Comparison of ENCODE assay signal across 7 mouse cellular contexts in genomic region chr3:52270511-52270910, GRCm38 (mm10). TPM values are rescaled to one million over a fixed set of nuclear protein-coding genes. Genes with fewer than 3 reads are reported as not detected.
DNase-seq lines count a peak whose midpoint lies in the region; ATAC-seq and TF ChIP-seq lines count a peak whose summit lies in the region.

No protein-coding gene starts in this region.

- no peak overlapping the region for H3K27ac ChIP-seq in lung, embryonic 15.5 days
- H3K27ac ChIP-seq in embryonic facial prominence, embryonic 14.5 days (replicated peaks; ENCODE audit: low read depth, low read length), result no peak overlapping the region
- peak overlapping the region; percentile 97 for H3K27ac ChIP-seq in kidney, postnatal 0 days
- H3K27ac ChIP-seq in olfactory bulb, adult 2 months (ENCODE audit: insufficient read depth, low read depth, low read length), result no peak overlapping the region

- H3K36me3 ChIP-seq in lung, embryonic 15.5 days, result no peaks in the 10 kb centered on the region
- no peaks in the 10 kb centered on the region for H3K36me3 ChIP-seq in embryonic facial prominence, embryonic 14.5 days (ENCODE audit: control insufficient read depth, insufficient read depth, low read length)
- no peaks in the 10 kb centered on the region for H3K36me3 ChIP-seq in kidney, postnatal 0 days (ENCODE audit: insufficient read depth, low read length)

- TF ChIP-seq CTCF in kidney, postnatal 0 days (IDR thresholded peaks at IDR 0.05; ENCODE audit: low read depth), result no peak
- TF ChIP-seq CTCF in olfactory bulb, adult 2 months (IDR thresholded peaks at IDR 0.05; ENCODE audit: insufficient read depth, low read depth, low read length), result no peak

- ATAC-seq in lung, embryonic 15.5 days (ENCODE audit: borderline replicate concordance, extremely low read depth, low FRiP score, low TSS enrichment), result no peak
- no peak for ATAC-seq in embryonic facial prominence, embryonic 14.5 days (ENCODE audit: low read depth)
- ATAC-seq in kidney, postnatal 0 days (replicated peaks; ENCODE audit: low FRiP score, low read depth), result no peak

- DNase-seq in lung, postnatal 14 days, result no peak
- DNase-seq in embryonic facial prominence, embryonic 14.5 days (ENCODE audit: low spot score), result no peak
- no peak for DNase-seq in kidney, postnatal 0 days (ENCODE audit: low spot score)
- DNase-seq in frontal cortex, postnatal 14 days (ENCODE audit: low spot score in 2 of 2), result no peak
- DNase-seq in layer of hippocampus, adult 18-20 months (ENCODE audit: low spot score in 2 of 2), result no peak

- H3K9me3 ChIP-seq in lung, embryonic 15.5 days, result no peaks in the 10 kb centered on the region
- no peaks in the 10 kb centered on the region for H3K9me3 ChIP-seq in embryonic facial prominence, embryonic 14.5 days (ENCODE audit: control insufficient read depth, low read length)
- no peaks in the 10 kb centered on the region for H3K9me3 ChIP-seq in kidney, postnatal 0 days (replicated peaks; ENCODE audit: low read length)

- peaks cover 27% of the 10 kb centered on the region for H3K4me1 ChIP-seq in lung, embryonic 15.5 days
- H3K4me1 ChIP-seq in embryonic facial prominence, embryonic 14.5 days (ENCODE audit: control insufficient read depth, insufficient read depth, low read length), result peaks cover 13% of the 10 kb centered on the region
- 0 out of 2 replicates have a peak, but pooled peaks cover 4% of the 10 kb centered on the region for H3K4me1 ChIP-seq in kidney, postnatal 0 days (replicated peaks; ENCODE audit: insufficient read depth, low read length)
- peaks cover 8% of the 10 kb centered on the region for H3K4me1 ChIP-seq in olfactory bulb, adult 2 months (ENCODE audit: control insufficient read depth, insufficient read depth, low read length)

- TF ChIP-seq POLR2A in olfactory bulb, adult 2 months (IDR thresholded peaks at IDR 0.05; ENCODE audit: insufficient read depth, low read depth, low read length), result no peak

- H3K4me2 ChIP-seq in lung, embryonic 15.5 days, result peak overlapping the region; percentile 96
- peak overlapping the region; percentile 95 for H3K4me2 ChIP-seq in embryonic facial prominence, embryonic 14.5 days (ENCODE audit: low read depth, low read length)
- H3K4me2 ChIP-seq in kidney, postnatal 0 days (ENCODE audit: low read length), result peak overlapping the region; percentile 94

- 12% methylated on average over 3 of the region's 3 CpGs for WGBS in lung, embryonic 15.5 days
- WGBS in embryonic facial prominence, embryonic 14.5 days, result 26% methylated on average over 3 of the region's 3 CpGs
- 11% methylated on average over 3 of the region's 3 CpGs for WGBS in kidney, postnatal 0 days
- 34% methylated on average over 3 of the region's 3 CpGs for WGBS in olfactory bulb, adult 2 months

- H3K4me3 ChIP-seq in lung, embryonic 15.5 days, result peak overlapping the region; percentile 75
- peak overlapping the region; percentile 93 for H3K4me3 ChIP-seq in embryonic facial prominence, embryonic 14.5 days (ENCODE audit: low read depth, low read length)
- peak overlapping the region; percentile 95 for H3K4me3 ChIP-seq in kidney, postnatal 0 days (replicated peaks; ENCODE audit: low read depth, low read length)
- H3K4me3 ChIP-seq in olfactory bulb, adult 2 months (ENCODE audit: insufficient read depth, low read depth, low read length), result peak overlapping the region; percentile 99

- peak overlapping the region; percentile 75 for H3K9ac ChIP-seq in lung, embryonic 15.5 days
- H3K9ac ChIP-seq in embryonic facial prominence, embryonic 14.5 days (ENCODE audit: low read depth, low read length), result peak overlapping the region; percentile 83
- H3K9ac ChIP-seq in kidney, postnatal 0 days (ENCODE audit: low read depth, low read length), result peak overlapping the region; percentile 90; the same call in 1 of the 2 replicates

- H3K27me3 ChIP-seq in lung, embryonic 15.5 days, result peaks cover 8% of the 10 kb centered on the region
- H3K27me3 ChIP-seq in embryonic facial prominence, embryonic 14.5 days (replicated peaks; ENCODE audit: control insufficient read depth, insufficient read depth, low read length), result peaks cover 12% of the 10 kb centered on the region
- H3K27me3 ChIP-seq in kidney, postnatal 0 days (ENCODE audit: insufficient read depth, low read length), result no peaks in the 10 kb centered on the region

RNA-seq across cellular contexts. Expression of gene Foxo1, which starts 2.4 kb away (rescaled TPM):
- 5.6 and 6.0 TPM in 2 replicates for polyA plus RNA-seq in lung, embryonic 15.5 days (2015; fragmentation: Nextera tagmentation; extraction: Ambion mirVana)
- 8.2 and 9.0 TPM in 2 replicates for polyA plus RNA-seq in embryonic facial prominence, embryonic 14.5 days (2014; fragmentation: Nextera tagmentation; extraction: Ambion mirVana)
- 7.0 and 8.6 TPM in 2 replicates for polyA plus RNA-seq in kidney, postnatal 0 days (2015; fragmentation: Nextera tagmentation; extraction: Ambion mirVana)
- polyA plus RNA-seq in olfactory bulb, adult 2 months (2012; ENCODE audit: insufficient read depth, insufficient read length, low replicate concordance, missing spikeins), result not detected in 2 replicates
- 10 to 100 TPM; 22.5 to 24.5 TPM for total RNA-seq in layer of hippocampus, adult 18-20 months (2021)
